Mouse (Mus musculus) liver, embryonic 12.5 days (tissue): ENCODE results near the gene Skida1. TPM values are rescaled to one million over a fixed set of nuclear protein-coding genes. Genes with fewer than 3 reads are reported as not detected.

Experiments used
- ATAC-seq: fragments of 200-750 bp; cut with Nextera tagmentation; 2 replicates; pipeline ENCODE4 v1.8.0; 2017; ENCODE audit warnings: moderate number of reproducible peaks, mild to moderate bottlenecking, moderate library complexity
- H3K27ac ChIP-seq: fragments of 300-500 bp; sonication (generic); 2 replicates; pipeline ENCODE4 v1.5.1; 2016; ENCODE audit warnings: mild to moderate bottlenecking
- H3K27me3 ChIP-seq: fragments of 300-500 bp; sonication (generic); replicated peaks from 2 replicates; pipeline ENCODE4 v1.6.1; 2016; ENCODE audit warnings: mild to moderate bottlenecking, moderate library complexity
- H3K36me3 ChIP-seq: fragments of 300-500 bp; sonication (generic); 2 replicates; pipeline ENCODE4 v1.6.1; 2016; ENCODE audit warnings: mild to moderate bottlenecking, moderate library complexity
- H3K4me1 ChIP-seq: fragments of 300-500 bp; sonication (generic); 2 replicates; pipeline ENCODE4 v1.6.1; 2016
- H3K4me2 ChIP-seq: fragments of 300-500 bp; sonication (generic); 2 replicates; pipeline ENCODE4 v1.6.1; 2016; ENCODE audit warnings: mild to moderate bottlenecking, moderate library complexity
- H3K4me3 ChIP-seq: fragments of 300-500 bp; sonication (generic); 2 replicates; pipeline ENCODE4 v1.5.1; 2016; ENCODE audit warnings: mild to moderate bottlenecking, moderate library complexity
- H3K9ac ChIP-seq: fragments of 300-500 bp; sonication (generic); 2 replicates; pipeline ENCODE4 v1.6.1; 2016; ENCODE audit warnings: mild to moderate bottlenecking, moderate library complexity
- H3K9me3 ChIP-seq: fragments of 300-500 bp; sonication (generic); replicated peaks from 2 replicates; pipeline ENCODE4 v1.6.1; 2016; ENCODE audit warnings: mild to moderate bottlenecking, moderate library complexity
- WGBS: fragments of 180-500 bp; shearing (Covaris S2); methylation state at CpG from one replicate; pipeline ENCODE4 v1.1.7; 2016; ENCODE audit not compliant: insufficient replicate concordance; 5-methylcytosine and 5-hydroxymethylcytosine counted together
- polyA plus RNA-seq: library from polyadenylated mRNA; unstranded; fragments of >200 nt; fragmentation: Nextera tagmentation; extraction: Ambion mirVana; gene quantifications from 2 replicates; pipeline ENCODE4 v1.2.1, GENCODE M21; 2016

The Skida1 gene
- polyA plus RNA-seq, 1 experiment from 2014 or later, result 1.2 TPM

DNA sequence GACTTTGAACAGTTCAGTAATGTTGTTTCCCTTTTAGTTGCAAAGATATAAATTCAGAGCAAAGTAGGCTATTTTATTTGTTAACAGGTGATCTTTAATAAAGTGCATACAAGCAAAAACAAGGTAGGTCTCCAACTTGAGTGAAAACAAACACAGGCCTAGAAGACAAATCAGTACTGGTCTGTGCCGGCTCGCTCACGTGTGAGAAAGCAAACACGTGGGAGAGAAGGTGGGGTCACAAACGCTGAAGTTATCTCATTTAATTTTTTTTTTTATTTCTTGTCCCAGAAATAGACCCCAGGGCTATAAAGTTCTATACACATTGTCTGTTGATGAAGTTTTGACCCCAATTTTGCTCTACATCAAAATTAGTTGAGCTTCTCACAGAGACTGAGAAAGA is 23.7 kb downstream of the Skida1 start:
- no peak overlapping the region for H3K27ac ChIP-seq
- 44% methylated on average over 5 of the region's 5 CpGs for WGBS

DNA sequence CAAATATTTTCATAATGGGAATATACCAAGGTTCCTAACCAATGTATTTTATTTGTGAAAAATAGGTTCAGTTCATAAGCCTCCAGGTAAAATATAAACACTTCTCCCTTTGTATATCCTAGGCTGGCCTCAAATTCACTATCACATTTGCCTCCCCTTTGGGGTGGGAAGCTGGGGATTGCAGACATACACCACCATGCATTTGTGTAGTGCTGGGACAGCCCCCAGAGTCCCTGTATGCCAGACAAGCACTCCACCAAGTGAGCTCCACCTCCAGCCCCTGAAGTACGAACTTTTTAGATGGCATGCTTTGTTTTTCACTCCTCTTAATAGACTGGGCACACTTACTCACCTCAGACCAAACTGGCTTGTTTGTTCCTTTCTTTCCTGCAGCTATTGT is 26.0 kb downstream of the Skida1 start:
- 49% methylated on average over 1 of the region's 1 CpGs for WGBS
- no peak overlapping the region for H3K9ac ChIP-seq
- no peaks in the 10 kb centered on the region for H3K36me3 ChIP-seq
- no peak overlapping the region for H3K4me3 ChIP-seq
- no peak overlapping the region for H3K27ac ChIP-seq
- H3K4me2 ChIP-seq, result no peak overlapping the region
- H3K4me1 ChIP-seq, result peaks cover 25% of the 10 kb centered on the region
- H3K9me3 ChIP-seq, result no peaks in the 10 kb centered on the region
- peaks cover 26% of the 10 kb centered on the region for H3K27me3 ChIP-seq
- ATAC-seq, result no peak

More for the DNA sequence above, 23.7 kb downstream of the Skida1 start:
- Histone ChIP-seq H3K27me3 (peaks cover 45% of the 10 kb centered on the region), H3K9me3 (no peaks in the 10 kb centered on the region), H3K4me2 (peak overlapping the region; percentile 97), H3K36me3 (no peaks in the 10 kb centered on the region), H3K9ac (no peak overlapping the region), H3K4me1 (peaks cover 37% of the 10 kb centered on the region), H3K4me3 (no peak overlapping the region; the same call in 1 of the 2 replicates)
- ATAC-seq, result no peak

DNA sequence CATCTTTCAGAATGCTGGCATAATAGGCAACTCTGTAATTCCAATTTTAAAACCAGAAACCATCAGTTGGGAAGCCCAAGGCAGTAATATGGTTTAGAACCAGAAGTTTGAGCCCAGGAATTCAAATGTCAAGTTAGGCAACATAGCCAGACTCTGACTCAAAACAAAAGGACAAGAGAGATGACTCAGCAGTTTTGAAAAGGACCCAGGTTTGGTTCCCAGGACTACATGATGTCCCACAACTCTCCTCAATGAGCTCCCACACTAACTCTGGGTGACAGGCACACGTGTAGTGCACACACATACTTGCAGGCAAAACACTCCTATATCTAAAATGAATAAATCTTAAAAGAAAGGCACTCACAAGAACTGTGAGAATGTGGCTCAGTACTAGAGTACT is 29.7 kb downstream of the Skida1 start:
- no peak overlapping the region for H3K9ac ChIP-seq
- H3K4me1 ChIP-seq, result no peaks in the 10 kb centered on the region
- no peaks in the 10 kb centered on the region for H3K36me3 ChIP-seq
- no peak for ATAC-seq
- WGBS, result 49% methylated on average over 1 of the region's 1 CpGs
- H3K4me2 ChIP-seq, result no peak overlapping the region
- H3K4me3 ChIP-seq, result no peak overlapping the region
- no peak overlapping the region for H3K27ac ChIP-seq
- H3K27me3 ChIP-seq, result no peaks in the 10 kb centered on the region
- no peaks in the 10 kb centered on the region for H3K9me3 ChIP-seq

DNA sequence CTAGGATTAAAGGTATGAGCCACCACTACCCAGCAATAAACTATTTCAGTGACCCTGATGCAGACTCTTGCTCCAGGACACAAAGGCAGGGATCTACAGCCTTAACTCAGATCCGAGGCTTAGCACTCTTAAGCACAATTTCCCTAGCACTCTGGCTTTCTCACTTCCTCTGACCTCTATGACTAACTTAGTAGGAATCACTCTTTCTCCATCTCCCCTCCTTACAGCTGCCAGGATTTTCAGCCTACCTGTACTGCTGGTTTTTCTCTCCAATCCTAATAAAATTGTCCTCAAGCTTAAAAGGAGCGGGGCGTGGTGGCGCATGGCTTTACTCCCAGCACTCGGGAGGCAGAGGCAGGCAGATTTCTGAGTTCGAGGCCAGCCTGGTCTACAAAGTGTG is 31.5 kb downstream of the Skida1 start:
- Histone ChIP-seq H3K36me3 (no peaks in the 10 kb centered on the region), H3K4me2 (no peak overlapping the region), H3K9ac (no peak overlapping the region), H3K4me1 (no peaks in the 10 kb centered on the region), H3K4me3 (no peak overlapping the region), H3K27me3 (no peaks in the 10 kb centered on the region), H3K9me3 (no peaks in the 10 kb centered on the region), H3K27ac (no peak overlapping the region)
- WGBS, result 84% methylated on average over 6 of the region's 6 CpGs
- ATAC-seq, result no peak

DNA sequence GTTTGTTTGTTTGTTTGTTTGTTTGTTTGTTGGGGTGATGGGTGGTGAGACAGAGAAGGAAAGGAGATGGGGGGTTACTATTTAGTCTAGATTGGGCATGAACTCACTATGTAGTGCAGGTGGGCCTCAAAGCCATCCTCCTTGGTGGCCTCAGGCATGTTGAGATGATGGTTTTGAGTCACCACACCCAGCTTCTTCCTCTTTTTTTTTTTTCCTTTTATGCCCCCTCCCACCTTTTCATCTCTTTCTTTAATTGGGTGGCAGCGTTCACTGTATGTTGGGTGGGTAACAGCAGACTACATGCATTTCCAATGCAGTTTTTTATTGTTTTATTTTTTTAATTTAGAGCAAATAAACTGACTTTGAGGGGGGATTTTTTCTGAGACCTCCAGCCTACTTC is 32.2 kb downstream of the Skida1 start:
- Histone ChIP-seq H3K27me3 (no peaks in the 10 kb centered on the region), H3K4me3 (no peak overlapping the region), H3K9ac (no peak overlapping the region), H3K9me3 (no peaks in the 10 kb centered on the region), H3K27ac (no peak overlapping the region), H3K4me1 (no peaks in the 10 kb centered on the region), H3K36me3 (no peaks in the 10 kb centered on the region), H3K4me2 (no peak overlapping the region)
- 55% methylated on average over 1 of the region's 1 CpGs for WGBS
- ATAC-seq, result no peak

DNA sequence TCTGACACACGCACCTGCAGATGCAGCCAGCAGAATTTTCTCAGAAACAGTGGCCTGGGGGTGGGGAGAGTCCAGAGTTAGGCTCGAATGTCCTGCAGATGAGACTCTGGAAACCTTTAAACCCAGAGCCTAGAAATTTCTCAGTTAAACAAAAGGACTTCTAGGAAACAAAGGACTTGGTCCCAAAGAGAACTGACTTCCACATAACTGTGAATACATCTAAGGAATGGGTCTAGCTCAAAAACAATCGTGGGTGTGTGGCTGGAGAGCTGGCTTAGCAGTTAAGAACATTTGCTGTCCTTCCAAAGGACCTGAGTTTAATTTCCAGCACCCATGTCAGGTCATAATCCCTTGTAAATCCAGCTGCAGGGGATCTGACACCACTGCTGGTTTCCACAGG is 33.3 kb downstream of the Skida1 start:
- Histone ChIP-seq H3K9me3 (no peaks in the 10 kb centered on the region), H3K27ac (no peak overlapping the region), H3K4me3 (no peak overlapping the region), H3K9ac (no peak overlapping the region), H3K4me1 (no peaks in the 10 kb centered on the region), H3K36me3 (no peaks in the 10 kb centered on the region), H3K27me3 (no peaks in the 10 kb centered on the region), H3K4me2 (no peak overlapping the region)
- WGBS, result 49% methylated on average over 3 of the region's 3 CpGs
- ATAC-seq, result no peak

DNA sequence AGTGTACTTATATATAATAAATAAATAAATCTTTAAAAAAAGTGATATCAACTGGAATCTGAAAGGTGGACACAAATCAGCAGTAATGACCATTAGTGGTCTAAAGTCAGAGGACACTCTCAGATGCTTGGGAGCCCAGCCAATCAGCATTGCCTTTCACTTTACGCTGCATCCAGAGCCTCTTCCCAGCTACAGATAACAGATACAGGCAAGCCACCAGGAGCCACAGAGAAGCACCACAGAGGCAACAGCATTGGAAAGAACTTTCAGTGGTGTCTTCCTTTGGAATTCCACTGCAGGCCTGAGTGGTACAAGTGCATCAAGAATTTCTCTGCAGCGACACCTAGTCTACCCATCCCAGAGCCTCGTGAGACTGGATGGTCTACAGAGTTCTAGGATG is 36.0 kb downstream of the Skida1 start:
- Histone ChIP-seq H3K27me3 (no peaks in the 10 kb centered on the region), H3K4me1 (no peaks in the 10 kb centered on the region), H3K4me2 (no peak overlapping the region), H3K36me3 (no peaks in the 10 kb centered on the region), H3K9ac (no peak overlapping the region), H3K27ac (no peak overlapping the region), H3K4me3 (no peak overlapping the region), H3K9me3 (no peaks in the 10 kb centered on the region)
- 64% methylated on average over 3 of the region's 3 CpGs for WGBS
- no peak for ATAC-seq

DNA sequence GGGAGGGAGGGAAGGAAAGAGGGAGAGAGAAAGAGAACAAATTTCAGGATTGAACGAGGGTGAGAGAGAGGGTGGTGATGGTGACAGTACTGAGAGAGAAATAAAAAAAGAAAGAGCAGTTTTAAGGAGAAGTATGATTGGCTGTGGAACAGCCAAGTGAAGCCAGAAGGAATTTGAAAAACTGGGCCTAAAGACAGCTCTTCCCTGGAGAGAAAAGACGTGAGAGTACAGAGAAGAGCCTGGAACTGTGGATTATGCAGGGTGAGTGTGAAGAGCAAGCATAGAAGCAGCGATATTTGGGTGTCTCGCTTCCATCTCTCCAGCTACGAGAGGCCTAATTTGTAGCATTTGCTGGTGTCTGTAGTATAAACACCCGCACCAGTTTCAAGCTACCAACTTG is 37.6 kb downstream of the Skida1 start:
- H3K9ac ChIP-seq, result no peak overlapping the region
- no peak overlapping the region for H3K4me2 ChIP-seq
- H3K4me1 ChIP-seq, result no peaks in the 10 kb centered on the region
- no peaks in the 10 kb centered on the region for H3K9me3 ChIP-seq
- no peaks in the 10 kb centered on the region for H3K27me3 ChIP-seq
- no peak overlapping the region for H3K4me3 ChIP-seq
- H3K27ac ChIP-seq, result no peak overlapping the region
- no peak for ATAC-seq
- H3K36me3 ChIP-seq, result no peaks in the 10 kb centered on the region
- WGBS, result 77% methylated on average over 6 of the region's 6 CpGs

DNA sequence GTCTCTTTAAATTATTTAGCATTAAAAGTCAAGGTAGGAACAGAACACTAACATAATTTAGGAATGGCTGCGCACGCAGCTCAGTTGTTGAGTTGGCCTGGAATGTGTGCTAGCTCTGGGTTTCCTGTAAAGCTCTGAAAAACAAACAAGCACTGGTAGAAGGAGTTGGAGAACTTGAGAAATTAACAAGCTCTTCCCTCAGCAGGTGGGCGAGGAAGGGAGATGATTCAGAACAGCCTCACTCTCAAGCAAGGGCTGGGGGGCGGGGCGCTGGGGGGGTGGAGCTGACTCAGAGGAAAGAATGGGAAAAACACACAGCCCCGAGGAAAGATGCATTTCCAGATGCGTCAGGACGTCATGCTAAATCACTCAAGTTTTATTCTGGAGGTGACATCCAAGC is 43.7 kb downstream of the Skida1 start:
- H3K4me2 ChIP-seq, result no peak overlapping the region
- H3K36me3 ChIP-seq, result no peaks in the 10 kb centered on the region
- ATAC-seq, result no peak
- H3K27ac ChIP-seq, result no peak overlapping the region
- H3K9me3 ChIP-seq, result no peaks in the 10 kb centered on the region
- H3K9ac ChIP-seq, result no peak overlapping the region
- no peaks in the 10 kb centered on the region for H3K27me3 ChIP-seq
- no peaks in the 10 kb centered on the region for H3K4me1 ChIP-seq
- 34% methylated on average over 8 of the region's 8 CpGs for WGBS
- H3K4me3 ChIP-seq, result no peak overlapping the region

DNA sequence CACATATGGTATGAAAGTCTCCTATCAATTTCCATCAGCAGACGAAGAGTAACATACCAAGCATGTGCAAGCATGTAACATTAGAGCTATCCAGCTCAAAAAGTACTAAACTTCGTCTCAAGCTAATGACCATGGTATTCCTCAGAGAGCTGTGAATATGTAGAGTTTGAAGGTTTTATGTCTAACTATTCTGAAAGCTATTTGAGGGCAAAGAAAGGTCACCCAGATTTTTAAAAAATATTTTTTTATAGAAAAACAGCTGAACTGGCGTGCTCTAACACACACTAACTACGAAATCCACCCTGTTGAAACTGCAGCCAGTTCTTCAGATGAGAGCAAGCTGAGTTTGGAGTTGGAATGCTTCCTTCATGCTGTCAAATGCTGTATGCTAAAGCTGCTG is 44.6 kb downstream of the Skida1 start:
- Histone ChIP-seq H3K9ac (no peak overlapping the region), H3K36me3 (no peaks in the 10 kb centered on the region), H3K4me3 (no peak overlapping the region), H3K27ac (no peak overlapping the region), H3K4me2 (no peak overlapping the region), H3K9me3 (no peaks in the 10 kb centered on the region), H3K27me3 (no peaks in the 10 kb centered on the region), H3K4me1 (no peaks in the 10 kb centered on the region)
- 71% methylated on average over 4 of the region's 4 CpGs for WGBS
- ATAC-seq, result no peak

DNA sequence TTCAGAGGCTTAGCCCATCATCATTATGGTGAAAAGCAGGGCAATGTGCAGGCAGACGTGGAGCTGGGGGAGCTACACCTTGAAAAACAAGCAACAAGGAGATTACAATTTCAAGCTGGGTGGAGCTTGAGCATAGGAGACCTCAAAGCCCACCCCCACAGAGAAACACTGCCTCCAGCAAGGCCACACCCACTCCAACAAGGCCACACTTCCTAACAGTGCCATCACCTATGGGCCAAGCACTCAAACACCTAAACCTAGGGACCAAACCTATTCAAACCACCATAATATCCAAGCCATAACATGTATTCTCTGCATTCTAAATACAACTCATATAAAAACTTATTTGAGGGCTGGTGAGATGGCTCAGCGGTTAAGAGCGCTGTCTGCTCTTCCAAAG is 46.5 kb downstream of the Skida1 start:
- Histone ChIP-seq H3K4me2 (no peak overlapping the region), H3K27ac (no peak overlapping the region), H3K27me3 (no peaks in the 10 kb centered on the region), H3K36me3 (no peaks in the 10 kb centered on the region), H3K4me3 (no peak overlapping the region), H3K9me3 (no peaks in the 10 kb centered on the region), H3K4me1 (no peaks in the 10 kb centered on the region), H3K9ac (no peak overlapping the region)
- WGBS, result 75% methylated on average over 3 of the region's 3 CpGs
- ATAC-seq, result no peak

DNA sequence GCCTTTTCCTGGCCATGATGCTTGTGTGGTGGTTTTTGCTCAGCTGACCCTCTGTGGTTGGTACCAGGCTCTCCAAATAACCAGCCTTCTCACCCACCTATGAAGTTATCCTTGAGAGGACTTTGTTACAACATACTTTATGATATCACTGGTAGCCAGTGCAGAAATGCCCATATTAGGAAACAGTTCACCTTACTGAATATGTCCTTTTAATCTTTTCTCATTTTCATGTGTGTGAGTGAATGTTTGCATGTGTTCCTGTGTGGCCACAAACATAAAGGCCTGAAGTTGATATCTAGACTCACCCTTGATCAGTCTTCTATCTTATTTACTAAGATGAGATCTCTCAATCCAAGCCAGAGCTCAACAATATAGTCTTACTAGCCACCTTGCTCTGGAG is 52.0 kb downstream of the Skida1 start, which contains the start of gene H2al2a:
Gene H2al2a (minus strand): TSS at position 101 of the 400 bp plus-strand sequence.
- no peaks in the 10 kb centered on the region for H3K36me3 ChIP-seq
- H3K9ac ChIP-seq, result no peak within 1 kb of the TSS
- no peaks in the 10 kb centered on the region for H3K9me3 ChIP-seq
- H3K4me3 ChIP-seq, result no peak within 1 kb of the TSS
- H3K27ac ChIP-seq, result no peak within 1 kb of the TSS
- H3K4me2 ChIP-seq, result no peak within 1 kb of the TSS
- no peaks in the 10 kb centered on the region for H3K27me3 ChIP-seq
- H3K4me1 ChIP-seq, result no peaks in the 10 kb centered on the region
- ATAC-seq, result no peak
